Mouse (Mus musculus): ENCODE measurements around the gene Sirpb1b. TPM values are rescaled to one million over a fixed set of nuclear protein-coding genes. Genes with fewer than 3 reads are reported as not detected.

The Sirpb1b gene
- polyA plus RNA-seq, 1 experiment from 2014 or later: not detected

Other genes with a start within 250 kb of the Sirpb1b start
- gene Gm9733, start 242.8 kb downstream of the Sirpb1b start, polyA plus RNA-seq (2015; fragmentation: Nextera tagmentation; extraction: Ambion mirVana): not detected in 2 replicates
- not detected in 2 replicates for gene Sirpb1a, start 148.5 kb downstream of the Sirpb1b start, polyA plus RNA-seq (2015; fragmentation: Nextera tagmentation; extraction: Ambion mirVana)

Data from heart, embryonic 15.5 days (tissue).